In genomic region chr4:32238921-32239748, GRCm38 (mm10) we compare ENCODE assay signal across 8 mouse cellular contexts. TPM values are rescaled to one million over a fixed set of nuclear protein-coding genes. Genes with fewer than 3 reads are reported as not detected.
DNase-seq lines count a peak whose midpoint lies in the region; ATAC-seq and TF ChIP-seq lines count a peak whose summit lies in the region.

No protein-coding gene starts in this region.

- ATAC-seq in embryonic facial prominence, embryonic 14.5 days (ENCODE audit: low read depth): peak; percentile 75
- ATAC-seq in heart, embryonic 12.5 days (ENCODE audit: insufficient number of reproducible peaks, low FRiP score): peak; percentile 75
- peak; percentile 80 for ATAC-seq in kidney, embryonic 15.5 days (replicated peaks; ENCODE audit: low FRiP score)
- peak; percentile 75 for ATAC-seq in liver, postnatal 0 days
- ATAC-seq in neural tube, embryonic 13.5 days (ENCODE audit: low read depth): peak; percentile 73

- WGBS in embryonic facial prominence, embryonic 14.5 days: 0% methylated on average over 10 of the region's 100 CpGs
- under 1% methylated on average over 87 of the region's 100 CpGs for WGBS in heart, embryonic 12.5 days
- WGBS in kidney, embryonic 15.5 days: under 1% methylated on average over 88 of the region's 100 CpGs
- WGBS in liver, postnatal 0 days (ENCODE audit: insufficient replicate concordance): 0% methylated on average over 61 of the region's 100 CpGs
- WGBS in neural tube, embryonic 13.5 days: under 1% methylated on average over 80 of the region's 100 CpGs

- no peaks in the 10 kb centered on the region for H3K36me3 ChIP-seq in embryonic facial prominence, embryonic 14.5 days (ENCODE audit: control insufficient read depth, insufficient read depth, low read length)
- no peaks in the 10 kb centered on the region for H3K36me3 ChIP-seq in heart, embryonic 12.5 days
- no peaks in the 10 kb centered on the region for H3K36me3 ChIP-seq in kidney, embryonic 15.5 days
- H3K36me3 ChIP-seq in liver, postnatal 0 days (replicated peaks; ENCODE audit: insufficient read depth, low read length): no peaks in the 10 kb centered on the region
- H3K36me3 ChIP-seq in neural tube, embryonic 13.5 days: no peaks in the 10 kb centered on the region
- no peaks in the 10 kb centered on the region for H3K36me3 ChIP-seq in testis, adult 2 months (ENCODE audit: control insufficient read depth, insufficient read depth, low read length)

- peak overlapping the region; percentile 95 for H3K27ac ChIP-seq in embryonic facial prominence, embryonic 14.5 days (replicated peaks; ENCODE audit: low read depth, low read length)
- peak overlapping the region; percentile 93 for H3K27ac ChIP-seq in heart, embryonic 12.5 days (ENCODE audit: poor library complexity, severe bottlenecking)
- H3K27ac ChIP-seq in kidney, embryonic 15.5 days: peak overlapping the region; percentile 96
- H3K27ac ChIP-seq in liver, postnatal 0 days (ENCODE audit: low read depth): peak overlapping the region; percentile 95
- peak overlapping the region; percentile 100 for H3K27ac ChIP-seq in neural tube, embryonic 13.5 days (replicated peaks)
- no peak overlapping the region for H3K27ac ChIP-seq in testis, adult 2 months (ENCODE audit: control insufficient read depth, insufficient read depth, low read depth, low read length)

- peak; percentile 78 to 81 for DNase-seq in B cell, adult 2 months
- peak; percentile 78 for DNase-seq in adrenal gland, postnatal 14 days
- peak; percentile 83 for DNase-seq in embryonic facial prominence, embryonic 14.5 days (ENCODE audit: low spot score)
- DNase-seq in liver, postnatal 0 days: peak; percentile 72

- peak overlapping the region; percentile 90 for H3K4me3 ChIP-seq in embryonic facial prominence, embryonic 14.5 days (ENCODE audit: low read depth, low read length)
- peak overlapping the region; percentile 84 for H3K4me3 ChIP-seq in heart, embryonic 12.5 days
- peak overlapping the region; percentile 91 for H3K4me3 ChIP-seq in kidney, embryonic 15.5 days (replicated peaks)
- peak overlapping the region; percentile 86 for H3K4me3 ChIP-seq in liver, postnatal 0 days (ENCODE audit: low read depth, low read length)
- H3K4me3 ChIP-seq in neural tube, embryonic 13.5 days: peak overlapping the region; percentile 94
- peak overlapping the region; percentile 87 for H3K4me3 ChIP-seq in testis, adult 2 months (ENCODE audit: control insufficient read depth, low read depth, low read length)

- TF ChIP-seq CTCF in liver, postnatal 0 days (IDR thresholded peaks at IDR 0.05; ENCODE audit: low read depth): no peak
- no peak for TF ChIP-seq CTCF in testis, adult 2 months (IDR thresholded peaks at IDR 0.05; ENCODE audit: control insufficient read depth, insufficient read depth, insufficient replicate concordance, low read depth, low read length)

- H3K4me1 ChIP-seq in embryonic facial prominence, embryonic 14.5 days (ENCODE audit: control insufficient read depth, insufficient read depth, low read length): peaks cover 12% of the 10 kb centered on the region
- H3K4me1 ChIP-seq in heart, embryonic 12.5 days (replicated peaks): peaks cover 35% of the 10 kb centered on the region
- peaks cover 45% of the 10 kb centered on the region for H3K4me1 ChIP-seq in kidney, embryonic 15.5 days
- peaks cover 13% of the 10 kb centered on the region for H3K4me1 ChIP-seq in liver, postnatal 0 days (ENCODE audit: insufficient read depth)
- H3K4me1 ChIP-seq in neural tube, embryonic 13.5 days (replicated peaks): peaks cover 53% of the 10 kb centered on the region
- peaks cover 8% of the 10 kb centered on the region for H3K4me1 ChIP-seq in testis, adult 2 months (ENCODE audit: control insufficient read depth, insufficient read depth, low read length)

- H3K9ac ChIP-seq in embryonic facial prominence, embryonic 14.5 days (ENCODE audit: low read depth, low read length): peak overlapping the region; percentile 95
- peak overlapping the region; percentile 88 for H3K9ac ChIP-seq in heart, embryonic 12.5 days
- peak overlapping the region; percentile 86 for H3K9ac ChIP-seq in kidney, embryonic 15.5 days
- H3K9ac ChIP-seq in liver, postnatal 0 days (replicated peaks): peak overlapping the region; percentile 92
- peak overlapping the region; percentile 99 for H3K9ac ChIP-seq in neural tube, embryonic 13.5 days

- no peaks in the 10 kb centered on the region for H3K27me3 ChIP-seq in embryonic facial prominence, embryonic 14.5 days (replicated peaks; ENCODE audit: control insufficient read depth, insufficient read depth, low read length)
- no peaks in the 10 kb centered on the region for H3K27me3 ChIP-seq in heart, embryonic 12.5 days (replicated peaks)
- H3K27me3 ChIP-seq in kidney, embryonic 15.5 days: peaks cover 27% of the 10 kb centered on the region
- H3K27me3 ChIP-seq in liver, postnatal 0 days (ENCODE audit: insufficient read depth, low read length): peaks cover 7% of the 10 kb centered on the region
- no peaks in the 10 kb centered on the region for H3K27me3 ChIP-seq in neural tube, embryonic 13.5 days
- peaks cover 3% of the 10 kb centered on the region; the same call in 1 of the 2 replicates for H3K27me3 ChIP-seq in testis, adult 2 months (ENCODE audit: control insufficient read depth, insufficient read depth, low read length)

- no peak for TF ChIP-seq EP300 in liver, postnatal 0 days (IDR thresholded peaks at IDR 0.05; ENCODE audit: low read depth)

- H3K9me3 ChIP-seq in embryonic facial prominence, embryonic 14.5 days (ENCODE audit: control insufficient read depth, low read length): no peaks in the 10 kb centered on the region
- no peaks in the 10 kb centered on the region for H3K9me3 ChIP-seq in heart, embryonic 12.5 days (replicated peaks)
- no peaks in the 10 kb centered on the region for H3K9me3 ChIP-seq in kidney, embryonic 15.5 days (replicated peaks)
- no peaks in the 10 kb centered on the region for H3K9me3 ChIP-seq in liver, postnatal 0 days (ENCODE audit: low read length)
- H3K9me3 ChIP-seq in neural tube, embryonic 13.5 days: no peaks in the 10 kb centered on the region

- peak overlapping the region; percentile 94 for H3K4me2 ChIP-seq in embryonic facial prominence, embryonic 14.5 days (ENCODE audit: low read depth, low read length)
- peak overlapping the region; percentile 84 for H3K4me2 ChIP-seq in heart, embryonic 12.5 days
- H3K4me2 ChIP-seq in kidney, embryonic 15.5 days: peak overlapping the region; percentile 92
- H3K4me2 ChIP-seq in liver, postnatal 0 days (ENCODE audit: low read depth, low read length): peak overlapping the region; percentile 93
- H3K4me2 ChIP-seq in neural tube, embryonic 13.5 days: peak overlapping the region; percentile 91

- no peak for TF ChIP-seq POLR2A in testis, adult 2 months (IDR thresholded peaks at IDR 0.05; ENCODE audit: control insufficient read depth, low read depth, low read length)

RNA-seq across cellular contexts. Expression of gene Bach2, which starts 0.5 kb away (rescaled TPM):
- total RNA-seq in adrenal gland, postnatal 14 days (2021): 7.3 and 18.0 TPM in 2 replicates
- polyA plus RNA-seq in embryonic facial prominence, embryonic 14.5 days (2014; fragmentation: Nextera tagmentation; extraction: Ambion mirVana): 7.3 and 7.7 TPM in 2 replicates
- 7.0 and 8.6 TPM in 2 replicates for polyA plus RNA-seq in heart, embryonic 12.5 days (2016; fragmentation: Nextera tagmentation; extraction: Ambion mirVana)
- polyA plus RNA-seq in kidney, embryonic 15.5 days (2015; fragmentation: Nextera tagmentation; extraction: Ambion mirVana): 8.0 and 8.8 TPM in 2 replicates
- polyA plus RNA-seq in liver, postnatal 0 days (2015; fragmentation: Nextera tagmentation; extraction: Ambion mirVana): 2.7 and 4.3 TPM in 2 replicates
- polyA plus RNA-seq in neural tube, embryonic 13.5 days (2015; fragmentation: Nextera tagmentation; extraction: Ambion mirVana): 31.5 and 37.7 TPM in 2 replicates
- polyA plus RNA-seq in testis, adult 2 months (2012; rRNA removed): 2.3 and 2.5 TPM in 2 replicates
